Mouse (Mus musculus) olfactory bulb, adult 2 months (tissue): Measurements from ENCODE around the gene Ntrk3. TPM values are rescaled to one million over a fixed set of nuclear protein-coding genes. Genes with fewer than 3 reads are reported as not detected.

Source experiments
- H3K27ac ChIP-seq: fragments of 200-500 bp; 2 replicates; pipeline ENCODE4 v1.5.1; 2012; ENCODE audit warnings: low read depth, low read length; ENCODE audit not compliant: insufficient read depth
- H3K4me1 ChIP-seq: fragments of 200-500 bp; 2 replicates; pipeline ENCODE4 v1.6.1; 2012; ENCODE audit warnings: low read length; ENCODE audit not compliant: control insufficient read depth, insufficient read depth
- H3K4me3 ChIP-seq: fragments of 200-500 bp; 2 replicates; pipeline ENCODE4 v1.5.1; 2012; ENCODE audit warnings: mild to moderate bottlenecking, low read depth, low read length, moderate library complexity; ENCODE audit not compliant: insufficient read depth
- CTCF ChIP-seq: fragments of 200-500 bp; IDR thresholded peaks from 2 replicates; pipeline ENCODE4 v1.5.1; 2012; ENCODE audit warnings: low read depth, mild to moderate bottlenecking, low read length, moderate library complexity; ENCODE audit not compliant: insufficient read depth
- POLR2A ChIP-seq: fragments of 200-500 bp; IDR thresholded peaks from 2 replicates; pipeline ENCODE4 v1.6.1; 2012; ENCODE audit warnings: mild to moderate bottlenecking, low read depth, low read length, moderate library complexity; ENCODE audit not compliant: insufficient read depth
- WGBS: fragments of 180-500 bp; shearing (Covaris S2); methylation state at CpG from one replicate; pipeline ENCODE4 v1.1.7; 2018; 5-methylcytosine and 5-hydroxymethylcytosine counted together
- polyA plus RNA-seq: library from polyadenylated mRNA; stranded (reverse); fragments of >200 nt; gene quantifications from 2 replicates; pipeline ENCODE4 v1.2.4, GENCODE M21; 2012; ENCODE audit warnings: low replicate concordance; ENCODE audit not compliant: missing spikeins, insufficient read depth, insufficient read length

Gene Ntrk3
- polyA plus RNA-seq, 1 experiment, result 50.1 TPM

DNA sequence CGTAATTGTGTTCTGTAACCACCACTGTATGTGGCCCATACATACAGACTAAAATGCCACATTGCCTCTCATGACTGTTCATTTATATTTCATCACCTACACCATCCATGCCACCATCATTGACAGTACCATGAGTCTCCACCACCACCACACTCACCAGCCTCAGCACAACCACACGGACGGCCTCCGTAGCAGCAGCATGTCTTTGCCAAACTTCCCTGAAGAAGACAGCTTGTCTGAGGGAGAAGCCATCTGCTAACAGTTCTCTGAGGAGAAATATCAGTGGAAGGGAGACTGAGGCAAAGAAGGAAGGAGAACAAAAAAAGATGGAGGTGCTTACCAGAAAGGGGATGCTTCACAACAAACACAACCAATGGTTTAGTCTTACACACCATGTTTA is 15.8 kb downstream of the Ntrk3 start:
- no peak overlapping the region for H3K27ac ChIP-seq
- no peak for TF ChIP-seq POLR2A
- TF ChIP-seq CTCF, result no peak
- no peak overlapping the region for H3K4me3 ChIP-seq
- H3K4me1 ChIP-seq, result no peaks in the 10 kb centered on the region
- WGBS, result 96% methylated on average over 4 of the region's 4 CpGs

GRCm38 (mm10) chr7:78720989-78721816 is 16.6 kb downstream of the Ntrk3 start:
- TF ChIP-seq CTCF (no peak), POLR2A (no peak)
- Histone ChIP-seq H3K27ac (no peak overlapping the region), H3K4me3 (no peak overlapping the region), H3K4me1 (no peaks in the 10 kb centered on the region)
- 73% methylated on average over 9 of the region's 9 CpGs for WGBS

GRCm38 (mm10) chr7:78719795-78720460 is 17.9 kb downstream of the Ntrk3 start:
- Histone ChIP-seq H3K4me1 (no peaks in the 10 kb centered on the region), H3K4me3 (no peak overlapping the region), H3K27ac (no peak overlapping the region; the same call in 1 of the 2 replicates)
- TF ChIP-seq POLR2A (no peak), CTCF (no peak)
- WGBS, result 71% methylated on average over 7 of the region's 7 CpGs

- WGBS, result 85% methylated on average over 5 of the region's 5 CpGs
- no peak overlapping the region for H3K27ac ChIP-seq
- no peak overlapping the region for H3K4me3 ChIP-seq
- no peaks in the 10 kb centered on the region for H3K4me1 ChIP-seq
- TF ChIP-seq POLR2A, result no peak
- TF ChIP-seq CTCF, result no peak
Measured at GRCm38 (mm10) chr7:78719117-78719516, 18.7 kb downstream of the Ntrk3 start.

- 44% methylated on average over 8 of the region's 8 CpGs for WGBS
- no peak for TF ChIP-seq POLR2A
- no peak for TF ChIP-seq CTCF
- Histone ChIP-seq H3K27ac (no peak overlapping the region), H3K4me1 (no peaks in the 10 kb centered on the region), H3K4me3 (no peak overlapping the region)
Measured at GRCm38 (mm10) chr7:78718191-78718609, 19.6 kb downstream of the Ntrk3 start.

- H3K4me1 ChIP-seq, result no peaks in the 10 kb centered on the region
- no peak overlapping the region for H3K27ac ChIP-seq
- H3K4me3 ChIP-seq, result no peak overlapping the region
- 58% methylated on average over 7 of the region's 7 CpGs for WGBS
- TF ChIP-seq POLR2A (no peak), CTCF (no peak)
Measured at GRCm38 (mm10) chr7:78707708-78708107, 30.1 kb downstream of the Ntrk3 start.

GRCm38 (mm10) chr7:78707122-78707521 is 30.7 kb downstream of the Ntrk3 start:
- TF ChIP-seq POLR2A (no peak), CTCF (no peak)
- no peaks in the 10 kb centered on the region for H3K4me1 ChIP-seq

DNA sequence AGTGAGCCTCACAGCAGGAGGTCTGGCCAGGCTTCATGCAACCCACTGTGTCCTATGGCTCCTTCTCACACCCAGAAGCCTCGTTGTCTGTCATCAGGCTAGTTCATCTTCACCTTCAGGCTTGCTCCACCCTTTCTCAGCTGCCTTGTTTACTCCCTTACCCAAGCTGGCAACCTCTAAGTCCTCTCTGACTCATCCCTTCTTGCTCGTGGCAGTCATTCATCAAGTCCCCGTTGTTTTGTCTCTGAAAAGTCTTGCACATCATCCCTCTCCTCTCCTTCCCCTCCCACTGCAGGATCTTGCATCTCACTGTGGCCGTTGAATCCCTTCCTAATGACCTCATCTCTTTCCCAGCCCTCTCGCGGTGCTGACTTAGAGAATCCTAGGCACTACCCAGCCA is 35.1 kb downstream of the Ntrk3 start:
- TF ChIP-seq CTCF (no peak), POLR2A (no peak)
- 59% methylated on average over 6 of the region's 6 CpGs for WGBS

More at GRCm38 (mm10) chr7:78707122-78707521, 30.7 kb downstream of the Ntrk3 start:
- H3K4me3 ChIP-seq, result no peak overlapping the region
- 89% methylated on average over 3 of the region's 3 CpGs for WGBS
- H3K27ac ChIP-seq, result no peak overlapping the region

DNA sequence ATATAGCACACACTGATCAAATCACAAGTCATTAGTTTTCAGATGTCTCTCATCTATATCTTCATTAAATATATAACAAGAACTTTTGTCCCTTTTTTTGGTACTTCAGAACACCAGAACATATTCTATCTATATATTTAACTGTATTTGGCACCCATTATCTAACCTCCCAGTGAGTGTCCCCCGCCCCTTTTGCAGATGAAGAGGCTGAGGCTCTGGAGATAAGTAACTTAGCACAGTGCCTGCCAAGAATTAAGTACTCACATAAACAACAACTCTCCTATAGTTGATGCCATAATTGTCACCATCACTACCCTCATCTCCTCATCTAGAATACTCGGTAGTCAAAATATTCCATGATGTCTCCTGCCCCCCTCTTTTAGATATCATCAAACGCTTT is 42.6 kb downstream of the Ntrk3 start:
- TF ChIP-seq POLR2A (no peak), CTCF (no peak)
- H3K4me1 ChIP-seq, result peaks cover 6% of the 10 kb centered on the region
- 90% methylated on average over 3 of the region's 3 CpGs for WGBS
- no peak overlapping the region for H3K27ac ChIP-seq
- H3K4me3 ChIP-seq, result no peak overlapping the region

More for the DNA sequence above, 35.1 kb downstream of the Ntrk3 start:
- Histone ChIP-seq H3K4me3 (no peak overlapping the region), H3K4me1 (no peaks in the 10 kb centered on the region), H3K27ac (no peak overlapping the region)
